Mouse (Mus musculus): ENCODE data around the gene Usp20. TPM values are rescaled to one million over a fixed set of nuclear protein-coding genes. Genes with fewer than 3 reads are reported as not detected.

The Usp20 gene
- polyA plus RNA-seq, 1 experiment, result 5.1 TPM

GRCm38 (mm10) chr2:31007208-31007607 is 25.1 kb downstream of the Usp20 start:
- H3K36me3 ChIP-seq (ENCODE audit: control insufficient read depth, insufficient read depth, low read length), result peaks cover 5% of the 10 kb centered on the region
- H3K4me1 ChIP-seq (ENCODE audit: control insufficient read depth, insufficient read depth, insufficient read length, low read length), result no peaks in the 10 kb centered on the region
- no peak overlapping the region for H3K4me3 ChIP-seq (ENCODE audit: low read depth, low read length)
- no peaks in the 10 kb centered on the region for H3K27me3 ChIP-seq (ENCODE audit: control insufficient read depth, insufficient read depth, low read length)
- TF ChIP-seq CTCF (IDR thresholded peaks at IDR 0.05; ENCODE audit: extremely low read depth, insufficient read length, insufficient replicate concordance, low read depth, low read length) (no peak), POLR2A (IDR thresholded peaks at IDR 0.05; ENCODE audit: low read depth, low read length) (no peak)
- WGBS, result 87% methylated on average over 5 of the region's 5 CpGs
- H3K27ac ChIP-seq (ENCODE audit: insufficient read depth, low read depth, low read length), result no peak overlapping the region

- H3K36me3 ChIP-seq (ENCODE audit: control insufficient read depth, insufficient read depth, low read length), result peaks cover 2% of the 10 kb centered on the region; the same call in 1 of the 2 replicates
- 80% methylated on average over 14 of the region's 14 CpGs for WGBS
- TF ChIP-seq POLR2A (IDR thresholded peaks at IDR 0.05; ENCODE audit: low read depth, low read length) (no peak), CTCF (IDR thresholded peaks at IDR 0.05; ENCODE audit: extremely low read depth, insufficient read length, insufficient replicate concordance, low read depth, low read length) (no peak)
- no peaks in the 10 kb centered on the region for H3K27me3 ChIP-seq (ENCODE audit: control insufficient read depth, insufficient read depth, low read length)
- H3K4me3 ChIP-seq (ENCODE audit: low read depth, low read length), result no peak overlapping the region
- no peaks in the 10 kb centered on the region for H3K4me1 ChIP-seq (ENCODE audit: control insufficient read depth, insufficient read depth, insufficient read length, low read length)
- H3K27ac ChIP-seq (ENCODE audit: insufficient read depth, low read depth, low read length), result no peak overlapping the region
These were observed 31.5 kb downstream of the Usp20 start for GRCm38 (mm10) chr2:31013371-31014120.

GRCm38 (mm10) chr2:31017625-31018317 is 35.7 kb downstream of the Usp20 start:
- no peaks in the 10 kb centered on the region for H3K4me1 ChIP-seq (ENCODE audit: control insufficient read depth, insufficient read depth, insufficient read length, low read length)
- no peak overlapping the region for H3K4me3 ChIP-seq (ENCODE audit: low read depth, low read length)
- TF ChIP-seq CTCF (IDR thresholded peaks at IDR 0.05; ENCODE audit: extremely low read depth, insufficient read length, insufficient replicate concordance, low read depth, low read length) (no peak), POLR2A (IDR thresholded peaks at IDR 0.05; ENCODE audit: low read depth, low read length) (no peak)
- H3K27me3 ChIP-seq (ENCODE audit: control insufficient read depth, insufficient read depth, low read length), result no peaks in the 10 kb centered on the region
- no peak overlapping the region for H3K27ac ChIP-seq (ENCODE audit: insufficient read depth, low read depth, low read length)
- H3K36me3 ChIP-seq (ENCODE audit: control insufficient read depth, insufficient read depth, low read length), result peaks cover 3% of the 10 kb centered on the region; the same call in 1 of the 2 replicates
- WGBS, result 86% methylated on average over 18 of the region's 18 CpGs

DNA sequence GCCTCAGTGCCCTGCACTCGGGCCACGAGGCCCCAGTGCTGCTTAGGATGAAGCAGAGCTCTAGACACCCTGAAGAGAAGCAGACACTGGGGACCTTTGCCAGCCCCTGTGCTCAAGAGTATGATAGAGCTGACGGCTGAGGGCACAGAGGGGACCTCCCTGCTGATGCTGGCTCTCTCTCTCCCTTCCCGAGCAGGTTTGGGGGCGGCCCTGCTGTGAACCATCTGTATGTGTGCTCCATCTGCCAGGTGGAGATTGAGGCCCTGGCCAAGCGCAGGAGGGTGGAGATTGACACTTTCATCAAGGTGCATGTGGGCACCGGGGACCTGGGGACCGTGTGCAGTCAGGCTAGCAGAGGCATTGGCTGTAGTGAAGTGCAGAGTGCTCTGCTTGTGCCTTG is 36.4 kb downstream of the Usp20 start:
- WGBS, result 80% methylated on average over 8 of the region's 8 CpGs
- Histone ChIP-seq H3K4me3 (ENCODE audit: low read depth, low read length) (no peak overlapping the region), H3K27ac (ENCODE audit: insufficient read depth, low read depth, low read length) (no peak overlapping the region), H3K36me3 (ENCODE audit: control insufficient read depth, insufficient read depth, low read length) (peaks cover 3% of the 10 kb centered on the region; the same call in 1 of the 2 replicates), H3K27me3 (ENCODE audit: control insufficient read depth, insufficient read depth, low read length) (no peaks in the 10 kb centered on the region), H3K4me1 (ENCODE audit: control insufficient read depth, insufficient read depth, insufficient read length, low read length) (no peaks in the 10 kb centered on the region)
- TF ChIP-seq CTCF (IDR thresholded peaks at IDR 0.05; ENCODE audit: extremely low read depth, insufficient read length, insufficient replicate concordance, low read depth, low read length) (no peak), POLR2A (IDR thresholded peaks at IDR 0.05; ENCODE audit: low read depth, low read length) (no peak)

- H3K36me3 ChIP-seq (ENCODE audit: control insufficient read depth, insufficient read depth, low read length), result peaks cover 3% of the 10 kb centered on the region; the same call in 1 of the 2 replicates
- H3K4me1 ChIP-seq (ENCODE audit: control insufficient read depth, insufficient read depth, insufficient read length, low read length), result no peaks in the 10 kb centered on the region
- no peak overlapping the region for H3K27ac ChIP-seq (ENCODE audit: insufficient read depth, low read depth, low read length)
- WGBS, result 49% methylated on average over 8 of the region's 8 CpGs
- H3K27me3 ChIP-seq (ENCODE audit: control insufficient read depth, insufficient read depth, low read length), result no peaks in the 10 kb centered on the region
- TF ChIP-seq CTCF (IDR thresholded peaks at IDR 0.05; ENCODE audit: extremely low read depth, insufficient read length, insufficient replicate concordance, low read depth, low read length) (no peak), POLR2A (IDR thresholded peaks at IDR 0.05; ENCODE audit: low read depth, low read length) (no peak)
- H3K4me3 ChIP-seq (ENCODE audit: low read depth, low read length), result no peak overlapping the region
These were observed 36.9 kb downstream of the Usp20 start for GRCm38 (mm10) chr2:31019011-31019410.

DNA sequence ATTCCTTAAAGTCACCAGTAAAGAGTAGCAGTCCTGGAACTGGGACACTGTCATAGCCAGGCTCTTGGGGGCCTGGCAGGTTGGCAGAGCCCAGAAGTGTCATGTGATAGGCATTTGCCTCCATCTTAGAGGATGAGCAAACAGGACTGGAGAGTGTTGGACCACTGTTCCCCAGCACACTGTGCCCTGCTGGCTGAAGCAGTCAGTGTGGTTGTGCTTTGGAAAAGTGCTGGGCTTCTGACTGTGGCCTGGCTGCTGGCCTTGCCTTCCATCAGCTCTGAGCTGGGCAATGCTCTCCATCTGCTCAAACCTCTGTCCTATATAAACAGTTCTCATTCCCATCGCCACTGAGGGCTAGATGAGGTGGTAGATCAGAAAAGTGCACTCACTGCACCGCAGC is 38.1 kb downstream of the Usp20 start:
- H3K4me3 ChIP-seq (ENCODE audit: low read depth, low read length), result no peak overlapping the region
- TF ChIP-seq POLR2A (IDR thresholded peaks at IDR 0.05; ENCODE audit: low read depth, low read length), result no peak
- no peak for TF ChIP-seq CTCF (IDR thresholded peaks at IDR 0.05; ENCODE audit: extremely low read depth, insufficient read length, insufficient replicate concordance, low read depth, low read length)
- H3K27me3 ChIP-seq (ENCODE audit: control insufficient read depth, insufficient read depth, low read length), result no peaks in the 10 kb centered on the region
- H3K36me3 ChIP-seq (ENCODE audit: control insufficient read depth, insufficient read depth, low read length), result peaks cover 3% of the 10 kb centered on the region; the same call in 1 of the 2 replicates
- no peak overlapping the region for H3K27ac ChIP-seq (ENCODE audit: insufficient read depth, low read depth, low read length)
- WGBS, result 98% methylated on average over 2 of the region's 2 CpGs
- H3K4me1 ChIP-seq (ENCODE audit: control insufficient read depth, insufficient read depth, insufficient read length, low read length), result no peaks in the 10 kb centered on the region

DNA sequence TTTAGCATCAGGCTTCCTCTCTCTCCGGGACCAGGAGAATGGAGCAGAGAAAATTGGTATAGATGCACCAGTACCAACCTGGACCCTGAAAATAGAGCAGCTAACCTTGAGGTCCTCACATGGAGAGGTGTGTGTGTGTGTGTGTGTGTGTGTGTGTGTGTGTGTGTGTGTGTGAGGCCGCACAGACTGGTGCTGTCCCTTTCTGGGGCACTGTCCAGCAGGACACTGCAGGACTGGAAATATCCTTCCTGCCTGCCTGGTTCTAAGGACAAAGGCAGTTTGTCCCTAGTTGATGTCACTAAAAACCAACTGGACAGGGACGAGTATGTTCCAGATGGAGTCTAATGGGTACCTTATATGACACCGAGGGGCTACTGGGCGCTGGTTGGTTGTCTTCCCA is 41.9 kb downstream of the Usp20 start:
- Histone ChIP-seq H3K36me3 (ENCODE audit: control insufficient read depth, insufficient read depth, low read length) (peaks cover 3% of the 10 kb centered on the region; the same call in 1 of the 2 replicates), H3K4me3 (ENCODE audit: low read depth, low read length) (no peak overlapping the region), H3K27ac (ENCODE audit: insufficient read depth, low read depth, low read length) (no peak overlapping the region), H3K4me1 (ENCODE audit: control insufficient read depth, insufficient read depth, insufficient read length, low read length) (no peaks in the 10 kb centered on the region), H3K27me3 (ENCODE audit: control insufficient read depth, insufficient read depth, low read length) (no peaks in the 10 kb centered on the region)
- TF ChIP-seq POLR2A (IDR thresholded peaks at IDR 0.05; ENCODE audit: low read depth, low read length), result no peak
- no peak for TF ChIP-seq CTCF (IDR thresholded peaks at IDR 0.05; ENCODE audit: extremely low read depth, insufficient read length, insufficient replicate concordance, low read depth, low read length)
- WGBS, result 65% methylated on average over 5 of the region's 5 CpGs

Data from small intestine, adult 2 months (tissue).